Mouse (Mus musculus) lung, embryonic 14.5 days (tissue): ENCODE data around the gene Sntg2. TPM values are rescaled to one million over a fixed set of nuclear protein-coding genes. Genes with fewer than 3 reads are reported as not detected.
A peak's percentile ranks its signal among the peaks of the same experiment; 100 is the strongest.

Experiments
- ATAC-seq: fragments of 200-750 bp; cut with Nextera tagmentation; 2 replicates; pipeline ENCODE4 v1.8.0; 2017; ENCODE audit warnings: mild to moderate bottlenecking, moderate TSS enrichment, moderate library complexity; ENCODE audit not compliant: insufficient read depth
- DNase-seq: peaks from one replicate; pipeline ENCODE4 v3.0.0-alpha.2; 2015
- H3K27ac ChIP-seq: fragments of 300-500 bp; sonication (generic); 2 replicates; pipeline ENCODE4 v1.5.1; 2014; ENCODE audit warnings: low read depth, mild to moderate bottlenecking, moderate library complexity
- H3K27me3 ChIP-seq: fragments of 300-500 bp; sonication (generic); 2 replicates; pipeline ENCODE4 v1.6.1; 2014; ENCODE audit warnings: low read length, control low read depth; ENCODE audit not compliant: insufficient read depth
- H3K36me3 ChIP-seq: fragments of 300-500 bp; sonication (generic); 2 replicates; pipeline ENCODE4 v1.6.1; 2014; ENCODE audit warnings: control low read depth; ENCODE audit not compliant: insufficient read depth
- H3K4me1 ChIP-seq: fragments of 300-500 bp; sonication (generic); 2 replicates; pipeline ENCODE4 v1.6.1; 2014; ENCODE audit warnings: antibody characterized with exemption, control low read depth; ENCODE audit not compliant: insufficient read depth
- H3K4me2 ChIP-seq: fragments of 300-500 bp; sonication (generic); 2 replicates; pipeline ENCODE4 v1.6.1; 2014; ENCODE audit warnings: mild to moderate bottlenecking
- H3K4me3 ChIP-seq: fragments of 300-500 bp; sonication (generic); 2 replicates; pipeline ENCODE4 v1.5.1; 2014; ENCODE audit warnings: low read depth, low read length
- H3K9ac ChIP-seq: fragments of 300-500 bp; sonication (generic); 2 replicates; pipeline ENCODE4 v1.6.1; 2014
- H3K9me3 ChIP-seq: fragments of 300-500 bp; sonication (generic); 2 replicates; pipeline ENCODE4 v1.6.1; 2016; ENCODE audit warnings: low read depth, low read length, control low read depth
- CTCF ChIP-seq: IDR thresholded peaks from 2 replicates; pipeline ENCODE4 v1.5.1; 2016; ENCODE audit warnings: antibody characterized with exemption, low read depth
- WGBS: fragments of 180-500 bp; shearing (Covaris S2); extraction: QIAGEN DNeasy Blood & Tissue Kit; methylation state at CpG from one replicate; pipeline ENCODE4 v1.1.7; 2014; 5-methylcytosine and 5-hydroxymethylcytosine counted together
- polyA plus RNA-seq: library from polyadenylated mRNA; unstranded; fragments of >200 nt; fragmentation: Nextera tagmentation; extraction: Ambion mirVana; gene quantifications from 2 replicates; pipeline ENCODE4 v1.2.1, GENCODE M21; 2014

The Sntg2 gene
- polyA plus RNA-seq, 1 experiment from 2014 or later = 11.6 TPM

GRCm38 (mm10) chr12:30240891-30241290 lies 132.3 kb downstream of the Sntg2 start:
- H3K9ac ChIP-seq = no peak overlapping the region
- no peak for ATAC-seq
- DNase-seq = no peak
- H3K27ac ChIP-seq = no peak overlapping the region
- no peaks in the 10 kb centered on the region for H3K4me1 ChIP-seq
- H3K4me2 ChIP-seq = no peak overlapping the region
- no peak overlapping the region for H3K4me3 ChIP-seq
- no peaks in the 10 kb centered on the region for H3K36me3 ChIP-seq
- no peaks in the 10 kb centered on the region for H3K27me3 ChIP-seq
- WGBS = 67% methylated on average over 3 of the region's 3 CpGs
- no peak for TF ChIP-seq CTCF
- no peaks in the 10 kb centered on the region for H3K9me3 ChIP-seq

DNA sequence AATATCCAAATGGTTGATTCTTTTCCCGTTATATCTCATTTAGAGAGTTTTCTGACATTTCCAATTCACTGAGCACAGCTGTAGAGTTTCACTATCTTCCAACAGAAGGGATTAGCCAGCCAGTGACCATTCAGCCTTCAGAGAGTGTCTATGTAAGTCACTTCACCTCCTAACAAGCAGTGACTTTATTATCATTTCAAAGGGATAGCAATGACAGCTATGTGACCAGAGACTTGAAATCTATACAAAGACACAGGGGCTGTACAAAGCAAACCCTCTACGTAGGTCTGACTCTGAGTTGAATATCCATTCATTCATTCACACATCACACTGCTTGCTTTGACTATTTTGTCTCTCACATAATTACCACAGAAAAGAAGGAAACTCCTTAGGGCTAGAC lies 138.2 kb downstream of the Sntg2 start:
- Histone ChIP-seq H3K4me3 (no peak overlapping the region), H3K4me1 (no peaks in the 10 kb centered on the region), H3K27me3 (no peaks in the 10 kb centered on the region), H3K9me3 (no peaks in the 10 kb centered on the region), H3K36me3 (no peaks in the 10 kb centered on the region), H3K4me2 (no peak overlapping the region), H3K9ac (no peak overlapping the region), H3K27ac (no peak overlapping the region)
- DNase-seq = no peak
- TF ChIP-seq CTCF = no peak
- WGBS = 71% methylated on average over 2 of the region's 2 CpGs
- no peak for ATAC-seq

GRCm38 (mm10) chr12:30228004-30228403 lies 145.2 kb downstream of the Sntg2 start:
- no peak for ATAC-seq
- no peaks in the 10 kb centered on the region for H3K9me3 ChIP-seq
- 88% methylated on average over 4 of the region's 4 CpGs for WGBS
- no peaks in the 10 kb centered on the region for H3K36me3 ChIP-seq
- no peaks in the 10 kb centered on the region for H3K27me3 ChIP-seq
- no peak overlapping the region for H3K4me2 ChIP-seq
- no peak overlapping the region for H3K4me3 ChIP-seq
- no peak overlapping the region for H3K27ac ChIP-seq
- no peak for DNase-seq
- TF ChIP-seq CTCF = no peak
- no peak overlapping the region for H3K9ac ChIP-seq
- H3K4me1 ChIP-seq = no peaks in the 10 kb centered on the region

DNA sequence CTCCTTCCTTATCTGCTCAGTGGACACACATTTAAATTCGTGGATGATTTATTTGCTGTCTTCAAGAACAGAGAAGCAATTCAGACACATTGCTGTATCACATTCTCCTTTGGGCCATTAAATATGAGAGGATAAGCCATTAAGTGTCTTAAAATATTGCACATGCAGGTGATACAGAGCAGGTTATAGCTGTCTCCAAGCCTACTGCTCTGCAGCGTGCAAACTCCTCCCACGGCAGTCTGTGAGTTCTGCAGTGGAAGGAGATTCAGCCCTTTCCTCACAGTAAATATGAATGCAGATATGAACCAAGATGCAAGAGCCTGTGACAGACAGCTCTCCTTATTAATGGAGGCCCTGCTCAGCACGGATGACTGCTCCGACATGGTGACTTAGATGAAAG lies 146.9 kb downstream of the Sntg2 start:
- ATAC-seq (no peak), DNase-seq (no peak)
- no peaks in the 10 kb centered on the region for H3K36me3 ChIP-seq
- no peak overlapping the region for H3K4me2 ChIP-seq
- no peaks in the 10 kb centered on the region for H3K9me3 ChIP-seq
- no peaks in the 10 kb centered on the region for H3K4me1 ChIP-seq
- no peak for TF ChIP-seq CTCF
- no peak overlapping the region for H3K4me3 ChIP-seq
- no peak overlapping the region for H3K27ac ChIP-seq
- no peak overlapping the region for H3K9ac ChIP-seq
- H3K27me3 ChIP-seq = no peaks in the 10 kb centered on the region
- 58% methylated on average over 5 of the region's 5 CpGs for WGBS

DNA sequence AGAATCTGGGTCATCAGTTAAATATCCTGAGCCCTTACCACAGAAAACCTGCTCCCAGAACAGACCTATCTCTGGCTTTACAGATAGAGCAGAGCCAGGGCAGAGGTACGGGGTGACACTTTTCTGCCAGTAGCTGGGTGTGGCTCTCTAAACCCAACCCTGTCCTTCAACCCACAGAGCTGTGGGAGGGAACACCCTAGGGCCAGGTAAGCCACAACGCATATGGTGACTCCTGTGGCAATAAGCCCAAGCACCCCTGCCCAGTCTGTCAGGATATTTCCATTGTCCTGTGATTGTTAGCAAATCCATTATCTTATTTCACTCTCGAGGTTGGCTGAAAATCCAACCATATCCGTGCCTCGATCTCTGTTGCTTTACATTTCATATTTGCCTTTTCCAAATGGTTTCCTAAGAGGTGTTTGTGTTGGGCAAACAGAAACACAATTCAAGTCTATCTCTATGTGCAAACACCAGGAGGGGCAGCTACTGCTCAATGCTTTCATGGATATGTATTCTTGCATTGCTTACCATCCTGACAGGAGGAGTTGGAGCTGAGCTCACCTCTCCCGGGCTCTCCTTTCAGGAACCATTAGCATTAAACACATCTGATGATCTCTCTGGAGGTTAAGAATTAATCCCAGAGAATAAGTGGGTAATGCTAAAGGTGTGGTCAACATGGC lies 156.3 kb downstream of the Sntg2 start:
- 61% methylated on average over 6 of the region's 6 CpGs for WGBS
- Histone ChIP-seq H3K9ac (no peak overlapping the region), H3K27ac (no peak overlapping the region), H3K4me3 (no peak overlapping the region), H3K9me3 (no peaks in the 10 kb centered on the region), H3K27me3 (no peaks in the 10 kb centered on the region), H3K4me2 (no peak overlapping the region), H3K4me1 (no peaks in the 10 kb centered on the region), H3K36me3 (no peaks in the 10 kb centered on the region)
- DNase-seq = peak; percentile 6
- ATAC-seq = no peak
- no peak for TF ChIP-seq CTCF

DNA sequence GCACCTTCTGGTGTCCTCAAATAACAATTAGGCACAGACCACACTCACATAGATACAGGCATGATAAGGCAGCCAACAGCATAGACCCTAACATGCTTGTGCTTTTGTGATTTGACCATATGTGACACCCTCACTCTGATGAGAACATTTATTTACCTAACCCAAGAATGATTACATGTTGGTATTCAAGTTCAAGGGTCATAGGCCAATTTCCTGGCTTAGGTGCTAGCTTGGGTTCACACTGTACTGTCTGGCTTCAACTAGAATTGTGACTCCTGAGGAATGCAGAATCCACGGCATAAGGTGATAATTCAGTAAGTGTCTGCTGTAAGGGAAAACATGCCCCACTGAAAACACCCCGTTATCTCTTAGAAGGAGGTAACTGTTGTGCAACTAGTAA lies 158.4 kb downstream of the Sntg2 start:
- no peaks in the 10 kb centered on the region for H3K9me3 ChIP-seq
- no peak overlapping the region for H3K9ac ChIP-seq
- 44% methylated on average over 2 of the region's 2 CpGs for WGBS
- H3K4me1 ChIP-seq = no peaks in the 10 kb centered on the region
- H3K4me3 ChIP-seq = no peak overlapping the region
- no peaks in the 10 kb centered on the region for H3K27me3 ChIP-seq
- DNase-seq (no peak), ATAC-seq (no peak)
- H3K4me2 ChIP-seq = no peak overlapping the region
- H3K27ac ChIP-seq = no peak overlapping the region
- no peak for TF ChIP-seq CTCF
- no peaks in the 10 kb centered on the region for H3K36me3 ChIP-seq

DNA sequence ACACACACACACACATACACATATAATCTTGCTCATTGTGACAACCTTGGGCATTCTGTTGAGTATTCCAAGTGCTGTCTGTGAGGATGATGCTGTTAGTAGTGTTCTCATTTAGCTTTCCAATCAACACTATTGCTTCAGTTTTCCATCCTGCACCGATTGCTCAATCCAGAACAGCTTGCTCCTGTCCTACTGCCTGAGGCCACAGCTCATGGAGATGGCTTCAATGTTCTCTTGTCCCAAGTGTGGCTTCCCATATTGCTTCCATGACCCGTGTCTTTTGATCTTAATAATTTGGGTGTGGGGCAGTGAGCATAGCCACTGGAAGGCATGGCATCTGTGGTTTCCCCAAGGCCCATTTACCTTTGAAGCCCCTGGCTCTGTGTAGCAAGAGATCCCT lies 162.8 kb downstream of the Sntg2 start:
- 81% methylated on average over 2 of the region's 2 CpGs for WGBS
- Histone ChIP-seq H3K36me3 (no peaks in the 10 kb centered on the region), H3K4me1 (no peaks in the 10 kb centered on the region), H3K9ac (no peak overlapping the region), H3K27me3 (no peaks in the 10 kb centered on the region), H3K4me3 (no peak overlapping the region), H3K4me2 (no peak overlapping the region), H3K9me3 (no peaks in the 10 kb centered on the region), H3K27ac (no peak overlapping the region)
- no peak for ATAC-seq
- DNase-seq = no peak
- no peak for TF ChIP-seq CTCF
